Mouse (Mus musculus) common myeloid progenitor, adult 5-6 weeks (primary cell): Measurements from ENCODE around the gene Eif2b5. TPM values are rescaled to one million over a fixed set of nuclear protein-coding genes. Genes with fewer than 3 reads are reported as not detected.
"Not testable (repeated sequence)": the region's sequence is repeated elsewhere in the genome, so short reads cannot be mapped to it uniquely, and the experiment has no call there.

Experiments
- ATAC-seq: replicated peaks from 2 replicates; pipeline ENCODE4 v1.8.0; 2016; ENCODE audit warnings: low read depth, mild to moderate bottlenecking, moderate TSS enrichment, inconsistent platforms; ENCODE audit not compliant: poor library complexity, severe bottlenecking
- total RNA-seq: library from RNA; stranded (forward); fragments of 200-1000, 187-1606 nt; gene quantifications from 2 replicates; pipeline ENCODE4 v1.2.3, GENCODE M21; 2017

The Eif2b5 gene
- total RNA-seq, 1 experiment from 2014 or later: 98.5 TPM

GRCm38 (mm10) chr16:20488151-20488550 lies 10.5 kb upstream of the Eif2b5 start:
- ATAC-seq: no peak

DNA sequence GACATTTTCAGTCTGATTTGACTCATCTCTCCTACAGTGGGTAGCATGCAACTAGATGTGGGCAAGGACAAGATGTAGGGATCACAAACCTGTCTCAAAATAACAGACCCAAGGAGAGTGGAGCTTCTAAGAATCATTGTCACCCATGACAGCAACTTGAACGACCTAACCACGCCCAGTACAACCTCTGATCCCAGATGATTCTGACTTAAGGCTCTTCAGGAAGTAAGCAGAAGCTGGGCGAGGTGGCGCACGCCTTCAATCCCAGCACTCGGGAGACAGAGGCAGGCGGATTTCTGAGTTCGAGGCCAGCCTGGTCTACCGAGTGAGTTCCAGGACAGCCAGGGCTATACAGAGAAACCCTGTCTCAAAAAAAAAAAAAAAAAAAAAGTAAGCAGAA lies 9.9 kb upstream of the Eif2b5 start:
- not testable (repeated sequence) for ATAC-seq

DNA sequence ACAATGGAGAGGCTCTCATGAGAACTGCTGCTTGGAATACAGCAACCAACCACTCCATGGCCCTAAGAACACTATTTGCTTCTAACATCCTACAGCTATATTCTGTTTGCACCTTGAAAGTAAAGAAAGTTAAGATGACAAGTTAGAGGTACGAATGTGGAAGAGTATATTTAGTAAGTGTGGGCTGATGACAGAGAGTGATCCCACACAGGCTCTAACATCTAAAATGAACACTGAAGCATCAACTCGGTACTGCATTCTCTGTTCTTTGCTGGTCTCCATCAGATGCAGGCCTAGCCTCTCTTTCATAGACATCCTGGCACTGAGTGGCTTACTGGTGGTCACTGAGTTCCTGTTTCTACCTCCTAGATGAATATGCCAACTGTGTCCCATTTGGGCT lies 9.4 kb upstream of the Eif2b5 start:
- ATAC-seq: no peak

DNA sequence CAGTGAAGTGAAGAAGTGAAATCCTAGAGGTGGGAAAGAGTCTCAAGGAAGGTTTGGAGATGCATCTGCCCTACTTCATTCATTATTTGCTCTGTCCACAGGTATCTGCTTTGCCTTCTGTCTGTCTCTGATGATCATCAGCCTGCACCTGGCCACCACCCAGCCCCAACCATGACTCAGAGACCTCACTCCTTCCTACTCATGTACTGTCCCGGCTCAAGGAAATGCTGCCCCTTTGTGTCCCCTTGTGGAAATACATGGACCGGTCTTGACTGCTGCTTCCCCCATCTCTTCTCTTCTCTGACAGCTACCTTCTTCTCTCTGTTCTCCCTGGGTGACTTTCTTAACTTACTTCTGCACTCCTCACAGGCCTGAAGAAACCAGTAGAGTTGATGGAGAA lies 8.0 kb upstream of the Eif2b5 start:
- ATAC-seq: peak; percentile 68; the same call in 1 of the 2 replicates

GRCm38 (mm10) chr16:20491301-20491700 lies 7.3 kb upstream of the Eif2b5 start:
- no peak for ATAC-seq

DNA sequence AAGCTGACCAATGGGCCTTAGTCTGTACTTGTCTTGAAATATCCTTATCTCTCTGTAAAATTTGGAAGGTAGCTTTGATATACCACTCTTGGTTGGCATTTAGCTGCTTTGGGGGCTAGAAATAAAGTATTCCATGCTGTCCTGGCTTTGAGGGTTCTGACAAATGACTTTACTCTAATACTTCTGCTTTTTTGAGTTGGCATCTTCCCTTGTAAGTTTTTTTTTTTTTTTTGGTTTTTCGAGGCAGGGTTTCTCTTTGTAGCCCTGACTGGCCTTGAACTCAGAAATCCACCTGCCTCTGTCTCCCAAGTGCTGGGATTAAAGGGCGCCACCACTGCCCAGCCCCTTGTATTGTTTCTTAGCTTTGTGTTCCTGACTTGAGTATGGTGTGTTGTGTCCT lies 5.2 kb upstream of the Eif2b5 start:
- ATAC-seq: peak; percentile 30; the same call in 1 of the 2 replicates

GRCm38 (mm10) chr16:20496671-20497600 lies 1.7 kb upstream of the Eif2b5 start:
- peak; percentile 79 for ATAC-seq

GRCm38 (mm10) chr16:20497980-20498676 lies 489 bp upstream of the Eif2b5 start:
- ATAC-seq: no peak

DNA sequence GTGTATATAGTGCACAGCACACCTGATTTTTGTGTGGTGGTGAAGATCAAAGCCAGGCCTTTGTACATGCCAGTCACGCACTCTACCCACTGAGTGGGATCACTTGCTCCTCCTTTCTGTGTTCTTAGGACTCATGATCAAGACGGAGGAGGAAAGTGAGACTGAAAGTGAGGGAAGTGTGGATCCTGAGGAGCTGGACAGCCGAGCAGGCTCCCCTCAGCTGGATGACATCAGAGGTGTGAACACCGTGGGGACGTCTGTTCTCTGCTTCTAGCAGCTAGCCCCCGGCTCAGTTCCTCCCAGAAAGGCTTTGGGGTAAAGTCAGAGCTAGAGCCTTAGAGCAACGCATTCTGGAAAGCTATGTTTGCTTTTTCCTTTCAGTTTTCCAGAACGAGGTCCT lies 7.4 kb downstream of the Eif2b5 start:
- no peak for ATAC-seq

DNA sequence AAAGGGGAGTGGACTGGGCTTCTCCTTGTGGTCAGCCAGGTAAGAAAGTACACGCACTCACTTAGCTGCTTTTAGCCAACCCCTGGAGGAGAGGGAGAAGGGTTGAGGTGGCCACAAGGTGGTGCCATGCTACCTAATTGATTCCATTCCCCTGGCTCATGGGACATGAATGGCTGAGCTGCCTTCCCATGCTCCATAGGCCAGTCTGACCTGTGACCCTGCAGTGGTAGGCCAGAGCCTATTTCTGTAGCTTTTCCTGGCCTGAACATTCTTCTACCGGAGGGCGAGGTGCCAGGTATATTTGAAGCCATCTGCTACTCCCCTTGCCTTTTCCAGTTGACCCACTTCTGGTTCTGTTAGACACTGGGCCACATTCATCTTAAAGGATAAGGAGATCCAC lies 10.7 kb downstream of the Eif2b5 start:
- peak; percentile 54; the same call in 1 of the 2 replicates for ATAC-seq

- no peak for ATAC-seq
Measured at GRCm38 (mm10) chr16:20511277-20511847, 12.7 kb downstream of the Eif2b5 start.

DNA sequence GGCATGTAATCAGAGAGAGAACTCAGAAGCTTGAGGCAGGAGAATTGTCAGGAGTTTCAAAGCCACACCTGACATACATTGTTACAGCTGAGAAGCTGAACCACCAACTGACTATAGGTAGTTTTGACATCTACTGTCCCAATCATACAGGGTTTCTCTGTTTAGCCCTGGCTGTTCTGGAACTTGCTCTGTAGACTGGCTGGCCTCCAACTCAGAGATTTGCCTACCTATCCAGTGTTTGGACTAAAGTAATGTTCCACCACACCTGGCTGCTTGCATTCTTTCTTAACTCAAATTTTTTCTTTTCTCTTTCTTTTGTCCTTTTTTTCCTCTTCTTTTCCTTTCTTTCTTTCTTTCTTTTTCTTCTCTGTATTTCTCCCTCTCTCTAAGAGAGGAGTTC lies 17.4 kb downstream of the Eif2b5 start:
- ATAC-seq: no peak

DNA sequence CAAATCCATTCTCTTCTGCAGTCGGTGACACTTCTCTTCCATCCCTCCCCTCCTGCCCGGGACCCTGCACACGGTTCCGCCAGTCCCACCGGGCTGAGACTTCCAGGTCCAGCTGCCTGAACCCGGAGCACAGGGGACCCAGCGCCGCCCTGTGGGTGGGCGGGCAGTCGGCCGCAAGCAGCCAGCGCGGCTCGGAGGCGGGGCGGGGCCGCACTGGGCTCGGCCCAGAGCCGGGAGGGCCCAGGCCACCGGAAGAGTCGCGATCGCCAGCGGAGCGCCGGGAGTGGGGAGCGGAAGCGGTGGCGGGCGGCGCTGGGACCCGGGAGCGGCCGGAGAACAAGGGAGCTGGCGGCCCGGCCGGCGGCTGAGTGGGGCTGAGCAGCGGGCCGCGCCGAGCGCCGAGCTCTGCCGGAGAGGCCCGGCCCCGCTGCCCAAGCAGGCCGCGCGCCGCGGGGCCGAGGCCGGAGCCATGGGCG lies 18.1 kb downstream of the Eif2b5 start, which contains the start of gene Dvl3:
Dvl3 (plus strand) TSS at position 257 of the 476 bp plus-strand sequence.
- peak; percentile 94 for ATAC-seq

DNA sequence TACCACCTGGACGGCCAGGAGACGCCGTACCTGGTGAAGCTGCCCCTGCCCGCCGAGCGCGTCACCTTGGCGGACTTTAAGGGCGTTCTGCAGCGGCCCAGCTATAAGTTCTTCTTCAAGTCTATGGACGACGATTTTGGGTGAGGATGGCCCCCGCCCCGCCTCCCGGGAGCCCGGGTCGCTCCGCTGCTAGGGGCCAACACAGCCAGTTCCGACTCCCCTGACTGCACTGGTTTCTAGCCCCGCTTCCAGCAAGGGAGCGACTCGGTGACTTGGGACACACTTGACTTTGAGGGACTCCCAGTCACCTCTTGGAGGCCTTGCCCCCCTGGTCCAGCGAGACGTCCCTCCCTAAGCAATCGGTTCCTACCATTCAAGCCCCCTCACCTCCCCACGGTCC lies 18.6 kb downstream of the Eif2b5 start:
- ATAC-seq: peak; percentile 50

GRCm38 (mm10) chr16:20517701-20518374 lies 19.2 kb downstream of the Eif2b5 start:
- 0 out of 2 replicates have a peak, but pooled peaks have one; percentile 6 for ATAC-seq

- no peak for ATAC-seq
Measured at GRCm38 (mm10) chr16:20523886-20524285, 25.3 kb downstream of the Eif2b5 start.

DNA sequence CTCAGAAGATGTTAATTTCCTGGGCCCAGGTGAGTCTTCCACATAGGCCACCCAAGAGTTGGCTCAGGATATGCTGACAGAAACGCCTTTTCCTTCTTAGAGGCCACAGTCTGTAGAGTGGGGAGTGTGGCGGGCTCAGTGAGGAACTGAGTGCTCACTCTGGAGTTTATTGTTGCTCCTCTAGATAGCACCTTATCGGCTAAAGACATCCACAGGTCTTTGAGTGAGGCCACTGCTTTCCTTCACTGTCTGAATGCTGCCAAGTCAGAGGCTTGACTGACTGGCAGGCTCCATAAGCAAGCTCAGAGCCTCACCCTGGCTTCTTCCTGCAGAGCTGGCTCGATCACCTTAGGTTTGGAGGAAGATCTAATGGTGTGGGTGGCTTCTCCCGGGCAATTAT lies 30.2 kb downstream of the Eif2b5 start:
- ATAC-seq: 0 out of 2 replicates have a peak, but pooled peaks have one; percentile 15

DNA sequence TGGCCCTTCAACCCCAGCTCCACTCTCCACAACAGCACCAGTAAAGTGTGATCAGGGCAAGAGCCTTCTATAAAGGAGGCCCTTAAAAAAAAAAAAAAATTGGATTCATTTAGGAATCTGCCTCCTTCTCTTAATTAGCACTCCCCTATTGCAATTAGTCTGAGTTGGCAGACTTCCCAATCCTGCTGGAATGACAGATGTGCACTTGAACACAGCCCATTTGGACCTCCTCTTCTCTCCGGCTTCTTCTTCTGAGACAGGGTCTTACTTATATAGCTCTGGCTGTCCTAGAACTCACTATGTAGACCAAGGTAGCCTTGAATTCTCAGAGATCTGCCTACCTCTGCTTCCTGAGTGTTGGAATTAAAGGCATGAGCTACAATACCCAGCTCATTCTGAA lies 30.8 kb downstream of the Eif2b5 start:
- no peak for ATAC-seq

DNA sequence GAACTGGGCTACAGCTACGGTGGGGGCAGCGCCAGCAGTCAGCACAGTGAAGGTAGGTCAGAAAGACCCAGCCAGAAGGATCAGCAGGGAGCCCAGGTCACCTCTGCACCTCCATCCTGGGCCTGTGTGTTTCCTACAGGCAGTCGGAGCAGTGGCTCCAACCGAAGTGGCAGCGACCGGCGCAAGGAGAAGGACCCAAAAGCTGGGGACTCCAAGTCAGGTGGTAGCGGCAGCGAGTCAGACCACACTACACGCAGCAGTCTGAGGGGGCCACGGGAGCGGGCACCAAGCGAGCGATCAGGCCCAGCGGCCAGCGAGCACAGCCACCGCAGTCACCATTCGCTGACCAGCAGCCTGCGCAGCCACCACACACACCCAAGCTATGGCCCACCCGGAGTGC lies 32.3 kb downstream of the Eif2b5 start:
- no peak for ATAC-seq
